Mouse (Mus musculus) embryonic facial prominence, embryonic 11.5 days (tissue): ENCODE data around the gene Rassf5. TPM values are rescaled to one million over a fixed set of nuclear protein-coding genes. Genes with fewer than 3 reads are reported as not detected.
A peak's percentile ranks its signal among the peaks of the same experiment; 100 is the strongest.

Experiments used
- ATAC-seq: fragments of 200-750 bp; cut with Nextera tagmentation; replicated peaks from 2 replicates; pipeline ENCODE4 v1.8.0; 2017; ENCODE audit warnings: low read depth; ENCODE audit not compliant: insufficient number of reproducible peaks, low FRiP score, low TSS enrichment
- DNase-seq: peaks from one replicate; pipeline ENCODE4 v3.0.0-alpha.2; 2015; ENCODE audit warnings: low spot score
- H3K27ac ChIP-seq: fragments of 300-500 bp; sonication (generic); replicated peaks from 2 replicates; pipeline ENCODE4 v1.5.1; 2014; ENCODE audit warnings: mild to moderate bottlenecking, low read depth, low read length, control low read depth
- H3K27me3 ChIP-seq: fragments of 300-500 bp; sonication (generic); 2 replicates; pipeline ENCODE4 v1.6.1; 2014; ENCODE audit warnings: mild to moderate bottlenecking, low read length, moderate library complexity, mixed read lengths; ENCODE audit not compliant: control insufficient read depth, insufficient read depth
- H3K36me3 ChIP-seq: fragments of 300-500 bp; sonication (generic); replicated peaks from 2 replicates; pipeline ENCODE4 v1.6.1; 2014; ENCODE audit warnings: low read depth, mild to moderate bottlenecking, low read length, moderate library complexity, mixed read lengths; ENCODE audit not compliant: control insufficient read depth, insufficient read depth
- H3K4me1 ChIP-seq: fragments of 300-500 bp; sonication (generic); 2 replicates; pipeline ENCODE4 v1.6.1; 2014; ENCODE audit warnings: low read length, mixed read lengths; ENCODE audit not compliant: control insufficient read depth, insufficient read depth
- H3K4me2 ChIP-seq: fragments of 300-500 bp; sonication (generic); 2 replicates; pipeline ENCODE4 v1.6.1; 2014; ENCODE audit warnings: low read depth, mild to moderate bottlenecking, control low read depth, low read length, moderate library complexity
- H3K4me3 ChIP-seq: fragments of 300-500 bp; sonication (generic); 2 replicates; pipeline ENCODE4 v1.5.1; 2014; ENCODE audit warnings: low read depth, low read length, control low read depth
- H3K9ac ChIP-seq: fragments of 300-500 bp; sonication (generic); replicated peaks from 2 replicates; pipeline ENCODE4 v1.6.1; 2014; ENCODE audit warnings: mild to moderate bottlenecking, control low read depth, low read length
- H3K9me3 ChIP-seq: fragments of 300-500 bp; sonication (generic); replicated peaks from 2 replicates; pipeline ENCODE4 v1.6.1; 2016; ENCODE audit warnings: mild to moderate bottlenecking, low read length, inconsistent platforms, mixed read lengths; ENCODE audit not compliant: control insufficient read depth
- WGBS: fragments of 180-500 bp; shearing (Covaris S2); extraction: QIAGEN DNeasy Blood & Tissue Kit; methylation state at CpG from one replicate; pipeline ENCODE4 v1.1.7; 2014; 5-methylcytosine and 5-hydroxymethylcytosine counted together
- polyA plus RNA-seq: library from polyadenylated mRNA; unstranded; fragments of >200 nt; fragmentation: Nextera tagmentation; extraction: Ambion mirVana; gene quantifications from 2 replicates; pipeline ENCODE4 v1.2.1, GENCODE M21; 2014

Gene Rassf5
- polyA plus RNA-seq, 1 experiment from 2014 or later = 1.1 TPM

DNA sequence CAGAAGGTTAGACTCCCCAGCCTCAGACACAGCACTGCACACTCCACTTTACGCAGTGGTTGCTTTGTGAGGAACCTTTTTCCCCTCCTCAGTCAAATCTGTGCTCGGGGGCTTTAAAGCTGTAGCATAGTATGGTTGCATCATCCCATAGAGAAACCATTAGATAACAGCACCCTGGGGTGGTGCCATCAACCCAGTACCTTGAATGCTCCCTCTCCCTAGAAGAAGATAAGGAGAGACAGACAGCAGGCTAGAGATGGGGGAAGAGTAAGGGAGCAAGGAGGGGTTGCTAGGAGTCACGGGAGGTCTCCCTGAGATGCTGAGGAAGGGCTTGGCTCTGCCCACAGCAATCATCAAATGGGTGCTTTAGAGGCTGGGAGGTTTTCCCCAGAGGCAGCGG lies 43.7 kb downstream of the Rassf5 start:
- WGBS = 76% methylated on average over 4 of the region's 4 CpGs
- no peaks in the 10 kb centered on the region for H3K9me3 ChIP-seq
- ATAC-seq = no peak
- no peak overlapping the region for H3K9ac ChIP-seq
- H3K4me2 ChIP-seq = no peak overlapping the region
- no peaks in the 10 kb centered on the region for H3K4me1 ChIP-seq
- H3K27me3 ChIP-seq = no peaks in the 10 kb centered on the region
- DNase-seq = no peak
- no peak overlapping the region for H3K4me3 ChIP-seq
- no peaks in the 10 kb centered on the region for H3K36me3 ChIP-seq
- no peak overlapping the region for H3K27ac ChIP-seq

DNA sequence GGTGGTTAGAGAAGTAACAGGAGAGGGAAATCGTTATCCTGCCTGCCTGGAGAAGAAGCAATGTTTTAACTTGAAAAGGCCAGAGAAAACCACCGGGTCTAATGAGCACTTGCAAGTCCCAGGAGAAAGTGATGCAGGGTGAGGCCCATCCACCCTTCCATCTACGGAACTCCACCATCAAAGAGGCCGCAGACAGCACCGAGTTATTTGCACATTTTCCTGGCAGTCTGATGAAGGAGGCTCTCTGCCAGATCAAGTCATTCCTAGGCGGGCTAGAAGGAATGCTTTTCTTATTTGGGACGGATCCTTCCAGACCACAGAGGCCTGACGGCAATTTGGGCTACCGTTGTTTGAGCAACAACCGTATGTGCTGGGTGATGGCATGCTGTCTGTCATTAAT lies 44.5 kb downstream of the Rassf5 start:
- 73% methylated on average over 10 of the region's 10 CpGs for WGBS
- H3K27ac ChIP-seq = no peak overlapping the region
- H3K27me3 ChIP-seq = no peaks in the 10 kb centered on the region
- H3K4me1 ChIP-seq = no peaks in the 10 kb centered on the region
- H3K9me3 ChIP-seq = no peaks in the 10 kb centered on the region
- H3K9ac ChIP-seq = no peak overlapping the region
- no peaks in the 10 kb centered on the region for H3K36me3 ChIP-seq
- ATAC-seq = no peak
- no peak for DNase-seq
- no peak overlapping the region for H3K4me3 ChIP-seq
- H3K4me2 ChIP-seq = no peak overlapping the region

GRCm38 (mm10) chr1:131199976-131200375 lies 45.1 kb downstream of the Rassf5 start:
- Histone ChIP-seq H3K27me3 (no peaks in the 10 kb centered on the region), H3K36me3 (no peaks in the 10 kb centered on the region), H3K4me2 (no peak overlapping the region), H3K4me1 (no peaks in the 10 kb centered on the region), H3K27ac (0 out of 2 replicates have a peak overlapping the region, but pooled peaks have one; percentile 2), H3K4me3 (no peak overlapping the region), H3K9me3 (no peaks in the 10 kb centered on the region), H3K9ac (no peak overlapping the region)
- DNase-seq = no peak
- WGBS = 57% methylated on average over 12 of the region's 12 CpGs
- no peak for ATAC-seq

GRCm38 (mm10) chr1:131199118-131199821 lies 45.8 kb downstream of the Rassf5 start:
- Histone ChIP-seq H3K4me1 (no peaks in the 10 kb centered on the region), H3K27ac (no peak overlapping the region), H3K27me3 (no peaks in the 10 kb centered on the region), H3K4me3 (no peak overlapping the region), H3K36me3 (no peaks in the 10 kb centered on the region), H3K9ac (no peak overlapping the region), H3K9me3 (no peaks in the 10 kb centered on the region), H3K4me2 (no peak overlapping the region)
- ATAC-seq = no peak
- 80% methylated on average over 18 of the region's 18 CpGs for WGBS
- DNase-seq = no peak

DNA sequence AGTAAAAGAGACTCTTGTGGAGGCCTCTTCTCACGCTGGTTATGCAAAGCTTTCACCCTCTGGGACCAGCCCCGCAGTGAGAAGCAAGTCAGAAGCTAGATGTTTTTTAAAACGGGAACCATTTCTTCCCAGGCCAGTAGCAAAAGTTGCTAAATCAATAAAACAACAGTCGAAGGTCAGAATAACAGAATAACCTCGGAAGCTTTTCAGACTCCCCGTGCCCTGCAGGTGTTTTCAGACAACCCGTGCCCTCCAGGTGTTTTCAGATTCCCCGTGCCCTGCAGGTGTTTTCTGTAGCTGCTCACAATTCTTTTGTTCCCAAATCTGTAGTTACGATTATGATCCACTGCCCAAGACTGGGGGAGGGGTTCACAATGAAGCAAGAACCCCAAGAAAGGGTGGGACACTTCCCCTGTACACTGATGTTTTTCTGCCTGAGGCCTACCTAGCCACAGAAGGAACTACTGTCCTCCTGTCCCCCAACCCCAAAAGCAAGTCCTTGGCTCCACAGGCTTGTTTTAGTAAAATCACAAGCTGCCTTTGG lies 46.6 kb downstream of the Rassf5 start:
- no peaks in the 10 kb centered on the region for H3K27me3 ChIP-seq
- H3K9me3 ChIP-seq = no peaks in the 10 kb centered on the region
- no peak overlapping the region for H3K27ac ChIP-seq
- 60% methylated on average over 9 of the region's 9 CpGs for WGBS
- H3K4me2 ChIP-seq = no peak overlapping the region
- H3K4me1 ChIP-seq = no peaks in the 10 kb centered on the region
- no peak overlapping the region for H3K4me3 ChIP-seq
- no peak overlapping the region for H3K9ac ChIP-seq
- DNase-seq (no peak), ATAC-seq (no peak)
- no peaks in the 10 kb centered on the region for H3K36me3 ChIP-seq

- Histone ChIP-seq H3K9ac (no peak overlapping the region; the same call in 1 of the 2 replicates), H3K36me3 (no peaks in the 10 kb centered on the region), H3K4me2 (no peak overlapping the region), H3K4me3 (no peak overlapping the region), H3K27me3 (no peaks in the 10 kb centered on the region), H3K27ac (no peak overlapping the region), H3K4me1 (no peaks in the 10 kb centered on the region), H3K9me3 (no peaks in the 10 kb centered on the region)
- ATAC-seq = no peak
- 60% methylated on average over 2 of the region's 2 CpGs for WGBS
- DNase-seq = no peak
Measured at GRCm38 (mm10) chr1:131196107-131196506, 49.0 kb downstream of the Rassf5 start.

DNA sequence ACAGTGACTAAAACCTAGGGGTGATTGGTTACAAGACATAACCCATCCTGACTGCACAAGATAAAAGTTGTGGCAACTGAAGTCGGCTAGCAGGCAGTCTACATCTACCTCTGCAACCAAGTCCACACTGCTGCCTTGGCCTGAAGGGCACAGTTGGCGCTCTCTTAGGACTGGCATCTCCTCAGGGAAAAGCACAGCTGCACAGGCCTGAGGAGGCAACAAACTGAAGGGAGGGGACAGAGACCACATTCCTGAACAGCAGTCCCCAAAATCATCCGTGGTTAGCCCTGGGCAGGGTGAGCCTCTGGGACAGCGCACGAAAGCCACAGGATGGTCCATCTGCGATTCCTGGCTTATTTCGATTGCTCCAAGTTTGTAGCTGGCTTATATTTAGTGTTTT lies 49.4 kb downstream of the Rassf5 start:
- H3K9ac ChIP-seq = no peak overlapping the region; the same call in 1 of the 2 replicates
- ATAC-seq = no peak
- H3K27ac ChIP-seq = no peak overlapping the region
- H3K36me3 ChIP-seq = no peaks in the 10 kb centered on the region
- DNase-seq = no peak
- no peak overlapping the region for H3K4me2 ChIP-seq
- H3K4me3 ChIP-seq = no peak overlapping the region
- no peaks in the 10 kb centered on the region for H3K9me3 ChIP-seq
- WGBS = 91% methylated on average over 7 of the region's 7 CpGs
- no peaks in the 10 kb centered on the region for H3K4me1 ChIP-seq
- H3K27me3 ChIP-seq = no peaks in the 10 kb centered on the region

- H3K27ac ChIP-seq = no peak overlapping the region
- no peaks in the 10 kb centered on the region for H3K36me3 ChIP-seq
- no peak overlapping the region for H3K4me3 ChIP-seq
- ATAC-seq (no peak), DNase-seq (no peak)
- no peak overlapping the region for H3K4me2 ChIP-seq
- H3K9ac ChIP-seq = no peak overlapping the region
- H3K4me1 ChIP-seq = no peaks in the 10 kb centered on the region
- no peaks in the 10 kb centered on the region for H3K9me3 ChIP-seq
- WGBS = 49% methylated on average over 3 of the region's 3 CpGs
- no peaks in the 10 kb centered on the region for H3K27me3 ChIP-seq
Measured at GRCm38 (mm10) chr1:131193746-131194145, 51.3 kb downstream of the Rassf5 start.
